Mouse (Mus musculus) ES-E14 (cell line): ENCODE results near the gene Ssna1. TPM values are rescaled to one million over a fixed set of nuclear protein-coding genes. Genes with fewer than 3 reads are reported as not detected.

ENCODE experiments used
- DNase-seq: peaks from one replicate; pipeline ENCODE4 v3.0.0-alpha.2; 2013; ENCODE audit warnings: low read depth, low spot score
- H3K27ac ChIP-seq: 2 replicates; pipeline ENCODE4 v1.5.1; 2012; ENCODE audit warnings: low read depth, mild to moderate bottlenecking, low read length, moderate library complexity, mixed read lengths; ENCODE audit not compliant: poor library complexity, insufficient read depth, severe bottlenecking
- H3K36me3 ChIP-seq: 2 replicates; pipeline ENCODE4 v1.6.1; 2012; ENCODE audit warnings: mild to moderate bottlenecking, low read length, moderate library complexity, mixed read lengths; ENCODE audit not compliant: control insufficient read depth, poor library complexity, insufficient read depth, severe bottlenecking
- H3K4me1 ChIP-seq, 2 experiments: fragments of 150-350 bp in 1 of 2; sonication (generic) in 1 of 2; 2 replicates each; pipeline ENCODE4 v1.6.1; 2012; ENCODE audit warnings: low read length in 2 of 2, mild to moderate bottlenecking in 1 of 2, mixed read lengths in 1 of 2; ENCODE audit not compliant: control insufficient read depth in 2 of 2, insufficient read depth in 2 of 2, poor library complexity in 1 of 2
- H3K4me3 ChIP-seq, 2 experiments: fragments of 150-350 bp in 1 of 2; sonication (generic) in 1 of 2; 2 replicates each; pipeline ENCODE4 v1.5.1; 2012; ENCODE audit warnings: low read length in 2 of 2, low read depth in 1 of 2, mild to moderate bottlenecking in 1 of 2, mixed read lengths in 1 of 2; ENCODE audit not compliant: insufficient read depth in 1 of 2, poor library complexity in 1 of 2, severe bottlenecking in 1 of 2
- H3K9ac ChIP-seq: 2 replicates; pipeline ENCODE4 v1.6.1; 2012; ENCODE audit warnings: low read depth, mild to moderate bottlenecking, low read length, mixed read lengths; ENCODE audit not compliant: poor library complexity, insufficient read depth, severe bottlenecking
- H3K9me3 ChIP-seq: fragments of 150-350 bp; sonication (generic); 2 replicates; pipeline ENCODE4 v1.6.1; 2012; ENCODE audit warnings: low read depth, mild to moderate bottlenecking, low read length; ENCODE audit not compliant: control insufficient read depth, insufficient read depth
- CHD2 ChIP-seq: IDR thresholded peaks from 2 replicates; pipeline ENCODE4 v1.6.1; 2014; ENCODE audit warnings: mild to moderate bottlenecking, low read depth, low read length, inconsistent platforms
- HCFC1 ChIP-seq: IDR thresholded peaks from 2 replicates; pipeline ENCODE4 v1.6.1; 2012; ENCODE audit warnings: low read length, inconsistent platforms, borderline replicate concordance; ENCODE audit not compliant: insufficient read depth
- MAFK ChIP-seq: IDR thresholded peaks from 2 replicates; pipeline ENCODE4 v1.6.1; 2014; ENCODE audit warnings: mild to moderate bottlenecking, low read depth, low read length, inconsistent platforms; ENCODE audit not compliant: insufficient read depth
- ZC3H11A ChIP-seq: IDR thresholded peaks from 2 replicates; pipeline ENCODE4 v1.6.1; 2012; ENCODE audit warnings: low read depth, mild to moderate bottlenecking, inconsistent platforms, low read length, borderline replicate concordance
- ZNF384 ChIP-seq: IDR thresholded peaks from 2 replicates; pipeline ENCODE4 v1.6.1; 2012; ENCODE audit warnings: low read depth, low read length, inconsistent platforms
- in situ Hi-C, 2 experiments: fragments of 600-800 bp; cut with MboI; formaldehyde crosslinking; loops; one replicate each; pipeline ENCODE4 v1.15.1; 2025; ENCODE audit warnings: low sequenced_read_pairs in 2 of 2, inconsistent platforms in 1 of 2; ENCODE audit not compliant: unreplicated experiment in 2 of 2
- total RNA-seq: library from RNA; depleted of rRNA; stranded (reverse); fragments of 300-350 nt; gene quantifications from 2 replicates; pipeline ENCODE4 v1.2.3, GENCODE M21; 2012

Gene Ssna1
- total RNA-seq, 1 experiment, result 70.6 TPM

GRCm38 (mm10) chr2:25231038-25231437, 41.2 kb downstream of the Ssna1 start:
- no peak for DNase-seq
- Histone ChIP-seq H3K4me1 (peaks cover 6 to 31% of the 10 kb centered on the region in 2 experiments; a peak in 3 of 4 replicates), H3K4me3 (peak overlapping the region; percentile 2 to 16; a peak in 2 of 4 replicates), H3K9ac (peak overlapping the region; percentile 42; the same call in 1 of the 2 replicates), H3K9me3 (no peaks in the 10 kb centered on the region), H3K27ac (no peak overlapping the region), H3K36me3 (no peaks in the 10 kb centered on the region)
- TF ChIP-seq ZNF384 (no peak), ZC3H11A (no peak), HCFC1 (no peak), MAFK (no peak), CHD2 (no peak)
- in situ Hi-C loops, result no loop called here

DNA sequence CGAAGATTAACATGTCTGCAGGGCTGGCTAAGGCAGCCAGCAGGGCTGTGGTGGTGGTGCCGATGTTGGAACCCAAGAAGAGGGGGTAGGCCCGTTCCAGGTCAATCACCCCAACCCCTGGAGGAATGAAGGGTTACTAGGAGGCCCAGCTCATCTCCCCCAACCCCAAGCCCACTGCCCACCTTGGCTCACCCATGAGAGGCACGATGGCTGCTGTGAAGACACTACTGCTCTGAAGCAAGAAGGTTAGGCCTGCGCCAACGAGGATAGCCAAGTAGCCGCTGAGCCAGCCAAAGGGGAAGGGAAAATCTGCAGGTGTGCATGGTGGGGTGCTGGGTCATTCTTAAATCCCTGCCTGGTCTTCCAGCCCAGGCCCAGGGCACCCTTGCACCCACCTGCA, 41.7 kb downstream of the Ssna1 start:
- Histone ChIP-seq H3K27ac (no peak overlapping the region), H3K36me3 (no peaks in the 10 kb centered on the region), H3K4me1 (peaks cover 9 to 28% of the 10 kb centered on the region in 2 experiments; a peak in 3 of 4 replicates), H3K4me3 (peak overlapping the region; percentile 2 to 16; a peak in 2 of 4 replicates), H3K9ac (peak overlapping the region; percentile 42; the same call in 1 of the 2 replicates), H3K9me3 (no peaks in the 10 kb centered on the region)
- TF ChIP-seq HCFC1 (no peak), MAFK (no peak)
- DNase-seq, result no peak
- in situ Hi-C loops, result no loop called here

DNA sequence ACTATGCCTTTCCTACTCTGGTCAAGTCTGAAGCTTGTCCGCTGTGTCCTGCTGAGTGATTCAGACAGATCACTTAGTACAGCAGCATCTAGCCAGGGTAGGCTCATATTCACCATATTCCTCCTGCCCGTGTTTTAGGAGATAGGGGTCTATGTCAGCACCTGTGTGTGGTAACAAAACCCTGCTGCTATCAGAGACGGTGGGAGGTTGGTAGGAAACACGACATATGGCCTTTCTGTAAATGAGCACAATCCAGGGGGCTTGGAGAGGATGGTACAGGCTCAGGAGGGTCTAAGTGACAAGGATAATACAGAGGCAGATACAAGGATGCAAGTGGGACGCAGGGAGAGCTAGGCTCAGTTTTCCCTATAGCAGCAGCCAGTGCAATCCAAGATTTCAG, 42.7 kb downstream of the Ssna1 start:
- DNase-seq, result no peak
- no peak for TF ChIP-seq CHD2
- TF ChIP-seq ZC3H11A, result no peak
- no peak for TF ChIP-seq MAFK
- no peak for TF ChIP-seq ZNF384
- TF ChIP-seq HCFC1, result no peak
- Histone ChIP-seq H3K9me3 (no peaks in the 10 kb centered on the region), H3K4me1 (peaks cover 9 to 26% of the 10 kb centered on the region in 2 experiments; a peak in 3 of 4 replicates), H3K36me3 (no peaks in the 10 kb centered on the region), H3K9ac (no peak overlapping the region), H3K4me3 (no peak overlapping the region), H3K27ac (no peak overlapping the region)
- in situ Hi-C loops, result no loop called here

- in situ Hi-C loops, result no loop called here
- H3K4me3 ChIP-seq, result peak overlapping the region in 1 of 2 experiments; percentile 61; a peak in 1 of 4 replicates
- H3K36me3 ChIP-seq, result no peaks in the 10 kb centered on the region
- H3K4me1 ChIP-seq, result peaks cover 9 to 24% of the 10 kb centered on the region in 2 experiments; a peak in 3 of 4 replicates
- no peak for TF ChIP-seq ZC3H11A
- TF ChIP-seq MAFK, result no peak
- TF ChIP-seq HCFC1, result no peak
- no peak for TF ChIP-seq CHD2
- no peak for TF ChIP-seq ZNF384
- H3K9ac ChIP-seq, result peak overlapping the region; percentile 27; the same call in 1 of the 2 replicates
- no peak overlapping the region for H3K27ac ChIP-seq
- no peaks in the 10 kb centered on the region for H3K9me3 ChIP-seq
- DNase-seq, result no peak
Measured at GRCm38 (mm10) chr2:25228995-25229530, 43.2 kb downstream of the Ssna1 start.

GRCm38 (mm10) chr2:25228431-25228889, 43.8 kb downstream of the Ssna1 start:
- Histone ChIP-seq H3K4me3 (peak overlapping the region; percentile 58 to 61), H3K4me1 (peaks cover 9 to 24% of the 10 kb centered on the region in 2 experiments; a peak in 3 of 4 replicates), H3K36me3 (peaks cover 6% of the 10 kb centered on the region), H3K9ac (peak overlapping the region; percentile 70), H3K9me3 (no peaks in the 10 kb centered on the region), H3K27ac (peak overlapping the region; percentile 68)
- TF ChIP-seq MAFK (0 out of 2 replicates have a peak, but pooled peaks have one; percentile 20), HCFC1 (peak; percentile 71; the same call in 1 of the 2 replicates), CHD2 (no peak)
- DNase-seq, result peak; percentile 82
- in situ Hi-C loops, result no loop called here
